Mouse (Mus musculus): ENCODE data around the gene Pogz.

DNA sequence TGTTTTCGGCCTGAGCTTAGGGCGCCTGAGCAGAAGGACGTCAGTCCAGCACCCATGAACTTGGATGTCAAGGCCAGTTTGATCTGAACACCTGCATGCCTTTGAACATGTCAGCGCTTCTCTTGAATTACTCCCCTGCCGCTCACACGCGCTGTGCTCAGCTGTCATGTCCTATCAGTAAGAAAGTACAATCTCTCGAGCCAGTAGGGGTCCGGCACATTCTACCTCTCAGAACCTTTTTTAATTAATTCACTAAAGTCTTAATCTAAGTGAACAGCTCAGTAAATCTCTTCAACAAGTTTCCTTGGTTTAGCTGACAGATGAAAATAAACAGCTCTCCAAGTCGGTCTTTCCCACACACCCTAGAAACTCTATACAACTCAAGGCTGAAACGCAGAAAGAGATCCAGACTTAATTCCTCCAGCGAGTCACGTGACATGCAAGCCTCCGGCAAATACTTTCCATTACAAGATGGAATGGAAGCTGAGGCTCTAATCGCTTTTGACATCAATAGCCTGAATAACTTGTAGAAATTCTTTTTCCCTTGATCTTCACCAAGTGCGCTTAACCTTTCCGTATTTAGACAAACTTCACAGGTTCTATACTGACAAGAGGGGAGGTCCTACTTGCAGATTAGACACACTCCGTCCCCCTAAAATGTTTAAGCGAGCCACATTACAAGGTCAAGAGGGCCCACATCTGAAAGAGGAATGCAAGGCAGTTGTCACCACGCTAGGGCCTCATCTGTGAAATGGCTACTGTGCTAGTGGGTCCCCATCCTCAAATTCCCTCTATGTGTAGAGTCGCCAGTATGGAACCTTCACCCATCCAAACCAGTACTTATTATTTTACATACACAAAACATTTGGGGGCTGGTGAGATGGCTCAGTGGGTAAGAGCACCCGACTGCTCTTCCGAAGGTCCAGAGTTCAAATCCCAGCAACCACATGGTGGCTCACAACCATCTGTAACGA, 17.6 kb upstream of the Pogz start:
- no peak for TF ChIP-seq CTCF (IDR thresholded peaks at IDR 0.05; ENCODE audit: insufficient read depth, low read length)
- no peak for TF ChIP-seq POLR2A (IDR thresholded peaks at IDR 0.05; ENCODE audit: borderline replicate concordance, extremely low read depth, low read depth, low read length)

All from lung, adult 2 months (tissue).